14 mouse cellular contexts compared by ENCODE assay signal in genomic region chr7:79303183-79303761, GRCm38 (mm10). TPM values are rescaled to one million over a fixed set of nuclear protein-coding genes. Genes with fewer than 3 reads are reported as not detected.
DNase-seq lines count a peak whose midpoint lies in the region; ATAC-seq and TF ChIP-seq lines count a peak whose summit lies in the region.
"Had no signal": no experiment of that assay in that cellular context is flagged by ENCODE, and none has a peak within 500 bp of the region (broad histone marks: within the 10 kb centered on the region; RNA-seq: fewer than 3 reads in every experiment).

No protein-coding gene starts in this region.

- H3K27me3 ChIP-seq in forebrain, embryonic 12.5 days, result no peaks in the 10 kb centered on the region
- no peaks in the 10 kb centered on the region for H3K27me3 ChIP-seq in forebrain, embryonic 14.5 days (replicated peaks; ENCODE audit: control insufficient read depth, insufficient read depth, low read length)
- H3K27me3 ChIP-seq in lung, embryonic 14.5 days (ENCODE audit: insufficient read depth, low read length), result no peaks in the 10 kb centered on the region
- no peaks in the 10 kb centered on the region for H3K27me3 ChIP-seq in cerebellum, adult 2 months (ENCODE audit: control insufficient read depth, insufficient read depth, low read length)
- H3K27me3 ChIP-seq in intestine, embryonic 15.5 days (replicated peaks), result no peaks in the 10 kb centered on the region
- H3K27me3 ChIP-seq: kidney, embryonic 15.5 days had no signal

- 77% methylated on average over 6 of the region's 6 CpGs for WGBS in forebrain, embryonic 12.5 days
- 69% methylated on average over 6 of the region's 6 CpGs for WGBS in forebrain, embryonic 14.5 days
- 76% methylated on average over 6 of the region's 6 CpGs for WGBS in lung, embryonic 14.5 days
- 20% methylated on average over 6 of the region's 6 CpGs for WGBS in cerebellum, adult 2 months
- WGBS in intestine, embryonic 15.5 days, result 72% methylated on average over 6 of the region's 6 CpGs

- TF ChIP-seq POLR2A in cerebellum, adult 2 months (IDR thresholded peaks at IDR 0.05; ENCODE audit: borderline replicate concordance, insufficient read depth, low read length), result no peak

- no peaks in the 10 kb centered on the region for H3K9me3 ChIP-seq in forebrain, embryonic 12.5 days
- H3K9me3 ChIP-seq in forebrain, embryonic 14.5 days (replicated peaks; ENCODE audit: control insufficient read depth, low read length), result no peaks in the 10 kb centered on the region
- H3K9me3 ChIP-seq in lung, embryonic 14.5 days (ENCODE audit: low read depth, low read length), result no peaks in the 10 kb centered on the region
- H3K9me3 ChIP-seq in intestine, embryonic 15.5 days, result no peaks in the 10 kb centered on the region
- H3K9me3 ChIP-seq: kidney, embryonic 15.5 days had no signal

- H3K4me3 ChIP-seq in forebrain, embryonic 12.5 days (replicated peaks), result no peak overlapping the region
- no peak overlapping the region for H3K4me3 ChIP-seq in forebrain, embryonic 14.5 days (ENCODE audit: low read depth, low read length)
- H3K4me3 ChIP-seq in lung, embryonic 14.5 days (ENCODE audit: low read depth, low read length), result no peak overlapping the region
- H3K4me3 ChIP-seq in cerebellum, adult 2 months (replicated peaks; ENCODE audit: insufficient read depth, low read depth, low read length), result no peak overlapping the region
- H3K4me3 ChIP-seq in intestine, embryonic 15.5 days (replicated peaks), result no peak overlapping the region
- H3K4me3 ChIP-seq: kidney, embryonic 15.5 days; myocyte had no signal

- no peak for TF ChIP-seq CTCF in lung, embryonic 14.5 days (IDR thresholded peaks at IDR 0.05; ENCODE audit: low read depth)
- no peak for TF ChIP-seq CTCF in cerebellum, adult 2 months (IDR thresholded peaks at IDR 0.05; ENCODE audit: borderline replicate concordance, insufficient read depth, low read depth, low read length)

- ATAC-seq in forebrain, embryonic 12.5 days (ENCODE audit: low FRiP score), result no peak
- no peak for ATAC-seq in forebrain, embryonic 14.5 days
- no peak for ATAC-seq in lung, embryonic 14.5 days (ENCODE audit: insufficient read depth)
- ATAC-seq in intestine, embryonic 15.5 days, result peak; percentile 30; the same call in 1 of the 2 replicates
- ATAC-seq: forebrain, postnatal 0 days had no signal

- DNase-seq in forebrain, embryonic 14.5 days (ENCODE audit: low spot score), result no peak
- no peak for DNase-seq in lung, embryonic 14.5 days
- no peak for DNase-seq in lung, postnatal 4 days
- DNase-seq in cerebellum, adult 2 months, result peak; percentile 55 to 68
- no peak for DNase-seq in frontal cortex, postnatal 36 days (ENCODE audit: low spot score in 2 of 2)
- DNase-seq in heart, adult 11 months, result no peak
- DNase-seq: forebrain, postnatal 0 days; heart, postnatal 14 days; thymus, postnatal 25 days had no signal

- no peak overlapping the region for H3K9ac ChIP-seq in forebrain, embryonic 12.5 days
- H3K9ac ChIP-seq in forebrain, embryonic 14.5 days (ENCODE audit: low read length), result no peak overlapping the region
- no peak overlapping the region for H3K9ac ChIP-seq in lung, embryonic 14.5 days
- no peak overlapping the region for H3K9ac ChIP-seq in intestine, embryonic 15.5 days
- H3K9ac ChIP-seq: forebrain, postnatal 0 days; kidney, embryonic 15.5 days had no signal

- peak overlapping the region; percentile 10; the same call in 1 of the 2 replicates for H3K27ac ChIP-seq in forebrain, embryonic 12.5 days
- H3K27ac ChIP-seq in forebrain, embryonic 14.5 days (ENCODE audit: low read depth, low read length), result no peak overlapping the region
- H3K27ac ChIP-seq in lung, embryonic 14.5 days (ENCODE audit: low read depth), result peak overlapping the region; percentile 50; the same call in 1 of the 2 replicates
- H3K27ac ChIP-seq in cerebellum, adult 2 months (ENCODE audit: insufficient read depth, low read length), result peak overlapping the region; percentile 44; the same call in 1 of the 2 replicates
- H3K27ac ChIP-seq in intestine, embryonic 15.5 days, result peak overlapping the region; percentile 55; the same call in 1 of the 2 replicates
- H3K27ac ChIP-seq: kidney, embryonic 15.5 days; macrophage had no signal

- H3K4me2 ChIP-seq in forebrain, embryonic 12.5 days, result no peak overlapping the region
- no peak overlapping the region for H3K4me2 ChIP-seq in forebrain, embryonic 14.5 days (ENCODE audit: low read length)
- no peak overlapping the region for H3K4me2 ChIP-seq in lung, embryonic 14.5 days
- no peak overlapping the region for H3K4me2 ChIP-seq in intestine, embryonic 15.5 days (replicated peaks)
- H3K4me2 ChIP-seq: kidney, embryonic 15.5 days had no signal

- peaks cover 21% of the 10 kb centered on the region for H3K4me1 ChIP-seq in forebrain, embryonic 12.5 days
- peaks cover 8% of the 10 kb centered on the region; the same call in 1 of the 2 replicates for H3K4me1 ChIP-seq in forebrain, embryonic 14.5 days (ENCODE audit: control insufficient read depth, insufficient read depth, low read length)
- peaks cover 24% of the 10 kb centered on the region for H3K4me1 ChIP-seq in lung, embryonic 14.5 days (ENCODE audit: insufficient read depth)
- peaks cover 18% of the 10 kb centered on the region for H3K4me1 ChIP-seq in cerebellum, adult 2 months (ENCODE audit: control insufficient read depth, insufficient read depth, low read length)
- H3K4me1 ChIP-seq in intestine, embryonic 15.5 days (replicated peaks), result peaks cover 39% of the 10 kb centered on the region

- H3K36me3 ChIP-seq in forebrain, embryonic 12.5 days (replicated peaks), result peaks cover 11% of the 10 kb centered on the region
- peaks cover 14% of the 10 kb centered on the region for H3K36me3 ChIP-seq in forebrain, embryonic 14.5 days (ENCODE audit: control insufficient read depth, insufficient read depth, low read length)
- H3K36me3 ChIP-seq in lung, embryonic 14.5 days (ENCODE audit: insufficient read depth), result peaks cover 1% of the 10 kb centered on the region; the same call in 1 of the 2 replicates
- no peaks in the 10 kb centered on the region for H3K36me3 ChIP-seq in intestine, embryonic 15.5 days

RNA-seq across cellular contexts. Expression of gene Abhd2, which starts 30.3 kb away (rescaled TPM):
- polyA plus RNA-seq in forebrain, embryonic 12.5 days (2016; fragmentation: Nextera tagmentation; extraction: Ambion mirVana), result 12.1 and 15.3 TPM in 2 replicates
- 22.3 and 23.5 TPM in 2 replicates for polyA plus RNA-seq in forebrain, embryonic 14.5 days (2014; fragmentation: Nextera tagmentation; extraction: Ambion mirVana)
- polyA plus RNA-seq in lung, embryonic 14.5 days (2014; fragmentation: Nextera tagmentation; extraction: Ambion mirVana), result 21.5 TPM in 2 replicates
- polyA plus RNA-seq in cerebellum, adult 2 months (2012; rRNA removed), result 22.0 and 25.3 TPM in 2 replicates
- polyA plus RNA-seq in intestine, embryonic 15.5 days (2015; fragmentation: Nextera tagmentation; extraction: Ambion mirVana), result 14.3 and 16.3 TPM in 2 replicates

Comparison
In these comparisons a context has a peak if more than half of its experiments do, and no peak if none do; other contexts are left out.
1. DNase-seq: peak in cerebellum, adult 2 months (2 of 2); none in forebrain, embryonic 14.5 days (single experiment), lung, embryonic 14.5 days (single experiment), lung, postnatal 4 days (0 of 2), frontal cortex, postnatal 36 days (0 of 2) and heart, adult 11 months (single experiment).